Mouse (Mus musculus): ENCODE results near the gene Gm15737. TPM values are rescaled to one million over a fixed set of nuclear protein-coding genes. Genes with fewer than 3 reads are reported as not detected.

The Gm15737 gene
- polyA plus RNA-seq (2014; fragmentation: Nextera tagmentation; extraction: Ambion mirVana), result 0.39 and 0.61 TPM in 2 replicates

GRCm38 (mm10) chr6:92869089-92869581, at the start of gene Gm15737:
Gene Gm15737 (plus strand): TSS chr6:92869357.
- peak within 1 kb of the TSS; percentile 56 for H3K4me2 ChIP-seq (ENCODE audit: low read length)

DNA sequence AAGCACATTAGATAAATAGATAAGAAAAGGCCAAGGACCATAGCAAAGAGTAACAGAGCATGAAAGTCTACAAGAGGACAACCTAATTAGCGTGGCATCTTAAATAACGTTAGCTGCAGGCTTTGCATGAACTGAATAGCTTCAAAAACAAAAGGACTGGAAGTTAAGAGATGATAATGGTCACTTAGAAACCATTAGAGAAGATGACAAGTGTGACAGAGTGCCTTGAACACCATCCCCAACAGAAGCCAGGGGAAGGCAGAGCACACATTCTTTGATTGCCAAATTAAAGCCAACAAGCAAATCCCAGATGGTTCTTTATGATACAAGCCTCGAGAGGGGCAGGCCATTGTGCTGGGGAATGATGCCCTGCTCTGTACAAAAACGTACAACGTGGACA, 47.6 kb upstream of the Gm15737 start:
- Histone ChIP-seq H3K4me2 (ENCODE audit: low read length) (no peak overlapping the region), H3K9me3 (ENCODE audit: control insufficient read depth, low read length) (no peaks in the 10 kb centered on the region), H3K9ac (ENCODE audit: low read length) (no peak overlapping the region), H3K27ac (replicated peaks in 1 of 2; ENCODE audit: control insufficient read depth in 1 of 2, insufficient read depth in 1 of 2, low read depth in 2 of 2, low read length in 2 of 2) (no peak overlapping the region), H3K36me3 (ENCODE audit: control insufficient read depth, insufficient read depth, low read length) (peaks cover 7% of the 10 kb centered on the region; the same call in 1 of the 2 replicates), H3K4me1 (ENCODE audit: control insufficient read depth in 2 of 2, insufficient read depth in 2 of 2, low read length in 2 of 2) (peaks cover 0 to 2% of the 10 kb centered on the region in 2 experiments; a peak in 3 of 4 replicates), H3K4me3 (ENCODE audit: control insufficient read depth in 1 of 2, insufficient read depth in 1 of 2, low read depth in 1 of 2, low read length in 2 of 2) (no peak overlapping the region), H3K27me3 (ENCODE audit: control insufficient read depth, insufficient read depth, low read length) (no peaks in the 10 kb centered on the region)
- no peak for ATAC-seq (ENCODE audit: insufficient number of reproducible peaks, insufficient read depth, low FRiP score, low read depth)
- 65% methylated on average over 5 of the region's 5 CpGs for WGBS

More at GRCm38 (mm10) chr6:92869089-92869581, at the start of gene Gm15737:
- peak within 1 kb of the TSS; percentile 65 for H3K9ac ChIP-seq (ENCODE audit: low read length)
- H3K27ac ChIP-seq (replicated peaks in 1 of 2; ENCODE audit: control insufficient read depth in 1 of 2, insufficient read depth in 1 of 2, low read depth in 2 of 2, low read length in 2 of 2), result peak within 1 kb of the TSS; percentile 94 to 100
- ATAC-seq (ENCODE audit: insufficient number of reproducible peaks, insufficient read depth, low FRiP score, low read depth), result peak; percentile 84
- no peaks in the 10 kb centered on the region for H3K9me3 ChIP-seq (ENCODE audit: control insufficient read depth, low read length)
- peaks cover 57% of the 10 kb centered on the region for H3K36me3 ChIP-seq (ENCODE audit: control insufficient read depth, insufficient read depth, low read length)
- H3K4me1 ChIP-seq (ENCODE audit: control insufficient read depth in 2 of 2, insufficient read depth in 2 of 2, low read length in 2 of 2), result peaks cover 13 to 22% of the 10 kb centered on the region in 2 experiments
- H3K27me3 ChIP-seq (ENCODE audit: control insufficient read depth, insufficient read depth, low read length), result no peaks in the 10 kb centered on the region
- WGBS, result 16% methylated on average over 4 of the region's 4 CpGs
- H3K4me3 ChIP-seq (ENCODE audit: control insufficient read depth in 1 of 2, insufficient read depth in 1 of 2, low read depth in 1 of 2, low read length in 2 of 2), result peak within 1 kb of the TSS in 1 of 2 experiments; percentile 12; a peak in 2 of 4 replicates

DNA sequence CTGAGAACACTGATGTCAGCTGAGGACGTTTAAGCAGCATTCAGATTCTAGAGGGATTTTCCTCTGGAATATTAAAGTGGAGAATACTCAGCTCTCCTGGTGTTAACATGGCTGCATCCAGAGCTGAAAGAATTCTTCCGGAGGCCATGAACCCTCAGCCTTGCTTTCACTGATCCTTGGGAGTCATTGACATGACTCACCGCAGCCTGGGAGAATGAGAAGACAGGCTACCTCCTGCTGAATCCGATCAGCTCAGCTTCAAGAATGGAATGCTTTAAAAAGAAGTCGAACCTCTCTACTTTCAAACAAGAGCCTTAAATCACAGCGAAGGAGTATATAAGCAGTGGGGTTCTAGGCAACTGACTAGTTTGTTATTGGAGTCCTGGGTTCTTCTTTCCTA, 47.2 kb upstream of the Gm15737 start:
- Histone ChIP-seq H3K27me3 (ENCODE audit: control insufficient read depth, insufficient read depth, low read length) (no peaks in the 10 kb centered on the region), H3K36me3 (ENCODE audit: control insufficient read depth, insufficient read depth, low read length) (peaks cover 7% of the 10 kb centered on the region; the same call in 1 of the 2 replicates), H3K4me1 (ENCODE audit: control insufficient read depth in 2 of 2, insufficient read depth in 2 of 2, low read length in 2 of 2) (peaks cover 0 to 1% of the 10 kb centered on the region in 2 experiments; a peak in 1 of 4 replicates), H3K4me2 (ENCODE audit: low read length) (no peak overlapping the region), H3K4me3 (ENCODE audit: control insufficient read depth in 1 of 2, insufficient read depth in 1 of 2, low read depth in 1 of 2, low read length in 2 of 2) (no peak overlapping the region), H3K9ac (ENCODE audit: low read length) (no peak overlapping the region), H3K9me3 (ENCODE audit: control insufficient read depth, low read length) (no peaks in the 10 kb centered on the region), H3K27ac (replicated peaks in 1 of 2; ENCODE audit: control insufficient read depth in 1 of 2, insufficient read depth in 1 of 2, low read depth in 2 of 2, low read length in 2 of 2) (no peak overlapping the region)
- ATAC-seq (ENCODE audit: insufficient number of reproducible peaks, insufficient read depth, low FRiP score, low read depth), result no peak
- WGBS, result 62% methylated on average over 6 of the region's 6 CpGs

GRCm38 (mm10) chr6:92823991-92824390, 45.2 kb upstream of the Gm15737 start:
- no peak for ATAC-seq (ENCODE audit: insufficient number of reproducible peaks, insufficient read depth, low FRiP score, low read depth)
- Histone ChIP-seq H3K4me3 (ENCODE audit: control insufficient read depth in 1 of 2, insufficient read depth in 1 of 2, low read depth in 1 of 2, low read length in 2 of 2) (no peak overlapping the region), H3K9ac (ENCODE audit: low read length) (no peak overlapping the region), H3K4me1 (ENCODE audit: control insufficient read depth in 2 of 2, insufficient read depth in 2 of 2, low read length in 2 of 2) (peaks cover 7 to 12% of the 10 kb centered on the region in 2 experiments; a peak in 3 of 4 replicates), H3K4me2 (ENCODE audit: low read length) (no peak overlapping the region), H3K9me3 (ENCODE audit: control insufficient read depth, low read length) (no peaks in the 10 kb centered on the region), H3K27me3 (ENCODE audit: control insufficient read depth, insufficient read depth, low read length) (no peaks in the 10 kb centered on the region), H3K27ac (replicated peaks in 1 of 2; ENCODE audit: control insufficient read depth in 1 of 2, insufficient read depth in 1 of 2, low read depth in 2 of 2, low read length in 2 of 2) (no peak overlapping the region), H3K36me3 (ENCODE audit: control insufficient read depth, insufficient read depth, low read length) (peaks cover 7% of the 10 kb centered on the region; the same call in 1 of the 2 replicates)
- 85% methylated on average over 7 of the region's 7 CpGs for WGBS

DNA sequence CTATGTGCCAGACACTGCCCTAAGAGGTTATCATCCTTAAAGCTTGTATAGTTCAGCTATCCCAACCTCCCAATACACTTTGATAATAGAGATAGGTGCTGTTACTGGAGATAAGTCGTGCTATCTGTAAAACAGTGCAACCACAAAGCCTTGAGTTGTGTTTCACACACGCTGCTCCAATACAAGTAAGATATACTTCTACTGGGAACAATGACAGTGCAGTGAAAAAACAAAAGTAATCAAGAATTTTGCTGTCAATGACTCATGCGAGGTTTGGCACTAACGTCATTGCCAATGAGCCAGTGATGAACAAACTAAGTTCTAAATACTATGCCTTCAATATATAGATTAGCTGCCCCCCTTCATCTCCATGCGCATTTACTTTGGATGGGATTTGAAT, 42.6 kb upstream of the Gm15737 start:
- WGBS, result 72% methylated on average over 5 of the region's 5 CpGs
- Histone ChIP-seq H3K4me2 (ENCODE audit: low read length) (no peak overlapping the region), H3K27me3 (ENCODE audit: control insufficient read depth, insufficient read depth, low read length) (no peaks in the 10 kb centered on the region), H3K36me3 (ENCODE audit: control insufficient read depth, insufficient read depth, low read length) (peaks cover 7% of the 10 kb centered on the region; the same call in 1 of the 2 replicates), H3K27ac (replicated peaks in 1 of 2; ENCODE audit: control insufficient read depth in 1 of 2, insufficient read depth in 1 of 2, low read depth in 2 of 2, low read length in 2 of 2) (no peak overlapping the region), H3K9me3 (ENCODE audit: control insufficient read depth, low read length) (no peaks in the 10 kb centered on the region), H3K4me3 (ENCODE audit: control insufficient read depth in 1 of 2, insufficient read depth in 1 of 2, low read depth in 1 of 2, low read length in 2 of 2) (no peak overlapping the region), H3K4me1 (ENCODE audit: control insufficient read depth in 2 of 2, insufficient read depth in 2 of 2, low read length in 2 of 2) (peaks cover 7 to 18% of the 10 kb centered on the region in 2 experiments), H3K9ac (ENCODE audit: low read length) (no peak overlapping the region)
- no peak for ATAC-seq (ENCODE audit: insufficient number of reproducible peaks, insufficient read depth, low FRiP score, low read depth)

- Histone ChIP-seq H3K4me1 (ENCODE audit: control insufficient read depth in 2 of 2, insufficient read depth in 2 of 2, low read length in 2 of 2) (peaks cover 7 to 20% of the 10 kb centered on the region in 2 experiments), H3K36me3 (ENCODE audit: control insufficient read depth, insufficient read depth, low read length) (peaks cover 5% of the 10 kb centered on the region; the same call in 1 of the 2 replicates), H3K27me3 (ENCODE audit: control insufficient read depth, insufficient read depth, low read length) (no peaks in the 10 kb centered on the region), H3K27ac (replicated peaks in 1 of 2; ENCODE audit: control insufficient read depth in 1 of 2, insufficient read depth in 1 of 2, low read depth in 2 of 2, low read length in 2 of 2) (peak overlapping the region; percentile 4 to 7; a peak in 2 of 4 replicates), H3K4me3 (ENCODE audit: control insufficient read depth in 1 of 2, insufficient read depth in 1 of 2, low read depth in 1 of 2, low read length in 2 of 2) (no peak overlapping the region; a peak in 1 of 4 replicates), H3K9me3 (ENCODE audit: control insufficient read depth, low read length) (no peaks in the 10 kb centered on the region), H3K9ac (ENCODE audit: low read length) (no peak overlapping the region), H3K4me2 (ENCODE audit: low read length) (peak overlapping the region; percentile 34)
- WGBS, result 26% methylated on average over 5 of the region's 5 CpGs
- ATAC-seq (ENCODE audit: insufficient number of reproducible peaks, insufficient read depth, low FRiP score, low read depth), result no peak
Observed at GRCm38 (mm10) chr6:92827360-92827759, 41.8 kb upstream of the Gm15737 start.

DNA sequence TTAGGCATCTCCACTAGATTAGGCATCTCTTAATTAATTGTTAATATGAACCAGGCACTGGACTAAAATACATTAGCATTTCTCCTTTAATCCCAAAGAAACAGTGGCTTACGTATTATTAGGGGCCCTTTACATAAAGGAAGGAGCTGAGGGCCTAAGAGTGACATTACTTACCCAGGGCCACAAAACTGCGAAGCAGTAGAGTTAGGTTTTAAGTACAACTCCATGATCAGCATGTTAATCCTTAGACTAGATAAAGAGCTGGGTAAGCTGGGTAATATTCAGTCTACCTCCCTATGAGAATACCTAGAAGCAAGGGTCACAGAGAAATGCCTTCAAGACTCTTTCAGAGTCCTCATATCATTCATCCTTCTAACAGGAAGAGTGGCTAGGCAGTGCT, 40.0 kb upstream of the Gm15737 start:
- H3K36me3 ChIP-seq (ENCODE audit: control insufficient read depth, insufficient read depth, low read length), result peaks cover 5% of the 10 kb centered on the region; the same call in 1 of the 2 replicates
- WGBS, result 93% methylated on average over 2 of the region's 2 CpGs
- ATAC-seq (ENCODE audit: insufficient number of reproducible peaks, insufficient read depth, low FRiP score, low read depth), result no peak
- no peak overlapping the region for H3K4me3 ChIP-seq (ENCODE audit: control insufficient read depth in 1 of 2, insufficient read depth in 1 of 2, low read depth in 1 of 2, low read length in 2 of 2)
- H3K9ac ChIP-seq (ENCODE audit: low read length), result no peak overlapping the region
- H3K27ac ChIP-seq (replicated peaks in 1 of 2; ENCODE audit: control insufficient read depth in 1 of 2, insufficient read depth in 1 of 2, low read depth in 2 of 2, low read length in 2 of 2), result no peak overlapping the region
- H3K4me2 ChIP-seq (ENCODE audit: low read length), result no peak overlapping the region
- peaks cover 7 to 20% of the 10 kb centered on the region in 2 experiments for H3K4me1 ChIP-seq (ENCODE audit: control insufficient read depth in 2 of 2, insufficient read depth in 2 of 2, low read length in 2 of 2)
- no peaks in the 10 kb centered on the region for H3K27me3 ChIP-seq (ENCODE audit: control insufficient read depth, insufficient read depth, low read length)
- H3K9me3 ChIP-seq (ENCODE audit: control insufficient read depth, low read length), result no peaks in the 10 kb centered on the region

Measured in heart, embryonic 14.5 days (tissue).